Mouse (Mus musculus) induced T-regulatory cell, adult 2 months (primary cell): ENCODE data around the gene Chchd1.
"Not testable (repeated sequence)": the region's sequence is repeated elsewhere in the genome, so short reads cannot be mapped to it uniquely, and the experiment has no call there.

Source experiments
- DNase-seq: peaks from one replicate; pipeline ENCODE4 v3.0.0-alpha.2; 2012; ENCODE audit warnings: low read depth

The Chchd1 gene

DNA sequence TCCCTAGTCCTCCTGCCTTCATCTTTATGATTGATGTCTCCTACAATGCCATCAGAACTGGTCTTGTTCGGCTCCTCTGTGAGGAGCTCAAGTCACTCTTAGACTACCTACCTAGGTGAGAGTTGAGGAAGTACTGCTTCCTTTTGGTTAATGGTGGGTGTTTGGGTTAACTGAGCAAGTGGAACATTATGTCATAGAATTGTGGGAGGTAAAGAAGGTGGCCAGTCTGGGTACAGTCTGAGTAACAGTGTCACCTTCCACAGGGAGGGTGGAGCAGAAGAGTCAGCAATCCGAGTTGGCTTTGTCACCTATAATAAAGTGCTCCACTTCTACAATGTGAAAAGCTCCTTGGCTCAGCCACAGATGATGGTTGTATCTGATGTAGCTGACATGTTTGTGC, 13.8 kb upstream of the Chchd1 start:
- no peak for DNase-seq

DNA sequence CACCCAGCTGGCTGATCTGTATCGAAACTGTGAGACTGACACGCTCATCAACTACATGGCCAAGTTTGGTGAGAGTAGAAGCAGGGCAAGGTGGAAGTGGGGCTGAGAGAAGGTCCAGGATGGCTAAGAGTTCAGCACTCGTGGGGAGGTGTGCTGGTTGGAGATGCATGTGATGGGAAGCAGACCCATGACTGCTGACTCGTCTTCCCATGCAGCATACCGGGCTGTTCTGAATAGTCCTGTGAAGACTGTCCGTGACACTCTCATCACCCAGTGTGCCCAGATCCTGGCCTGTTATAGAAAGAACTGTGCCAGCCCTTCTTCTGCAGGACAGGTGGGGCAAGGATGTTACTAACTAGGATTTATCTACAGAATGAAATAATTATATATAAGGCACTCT, 11.0 kb upstream of the Chchd1 start:
- DNase-seq = no peak

DNA sequence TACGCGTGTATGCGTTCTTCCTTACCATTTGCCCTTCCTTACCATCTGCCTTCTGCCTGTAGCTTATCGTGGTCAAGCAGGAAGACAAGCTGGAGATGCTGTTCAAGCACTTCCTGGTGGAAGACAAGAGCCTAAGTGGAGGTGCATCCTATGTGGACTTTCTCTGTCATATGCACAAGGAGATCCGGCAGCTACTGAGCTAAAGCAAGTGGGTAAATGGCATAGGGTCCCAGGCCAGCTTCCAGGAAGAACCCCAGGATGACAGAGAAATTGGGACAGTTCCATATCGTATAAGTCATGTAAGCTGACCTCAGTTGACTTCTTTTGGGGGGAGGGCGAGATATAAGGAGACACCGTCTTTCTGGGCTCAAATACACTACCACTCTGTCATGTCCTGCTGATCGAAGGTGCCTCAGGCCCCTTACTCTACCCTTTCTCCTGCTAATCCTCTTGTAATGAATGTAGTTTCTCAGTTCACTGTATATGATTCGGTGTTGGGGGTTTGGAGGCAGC, 9.2 kb upstream of the Chchd1 start:
- DNase-seq = no peak

DNA sequence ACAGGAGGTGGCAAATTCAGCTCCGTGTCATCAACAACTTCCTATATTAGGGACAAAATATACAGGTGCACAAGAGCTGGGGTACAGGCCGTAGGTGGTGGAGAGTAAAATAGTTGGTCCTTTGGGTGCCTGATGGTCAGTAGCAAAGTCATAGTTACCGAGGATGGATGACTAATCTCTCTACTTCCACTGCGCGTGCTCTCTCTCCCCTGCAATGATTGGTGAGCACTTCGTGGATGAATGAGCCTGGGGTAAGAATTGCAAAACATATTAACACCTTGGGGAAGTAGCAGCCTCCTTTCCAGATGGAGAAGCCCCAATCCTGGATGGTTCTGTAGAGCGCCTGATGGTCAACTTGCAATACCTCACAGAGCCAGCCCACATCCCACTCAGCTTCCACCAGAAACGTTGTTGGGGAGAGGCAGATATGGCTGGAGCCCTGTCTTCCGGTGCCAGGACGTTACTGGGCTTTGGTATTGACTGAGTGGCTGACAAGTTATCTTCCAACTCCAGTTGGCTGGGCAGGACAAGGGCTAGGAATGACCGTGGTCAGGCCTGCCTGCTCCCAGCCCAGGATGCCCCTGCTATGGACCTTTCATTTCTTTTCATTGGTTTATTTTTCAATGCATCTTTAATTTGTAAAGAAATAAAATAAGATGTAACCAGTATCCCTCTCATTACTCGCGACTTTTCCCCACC, 8.5 kb upstream of the Chchd1 start:
- no peak for DNase-seq

DNA sequence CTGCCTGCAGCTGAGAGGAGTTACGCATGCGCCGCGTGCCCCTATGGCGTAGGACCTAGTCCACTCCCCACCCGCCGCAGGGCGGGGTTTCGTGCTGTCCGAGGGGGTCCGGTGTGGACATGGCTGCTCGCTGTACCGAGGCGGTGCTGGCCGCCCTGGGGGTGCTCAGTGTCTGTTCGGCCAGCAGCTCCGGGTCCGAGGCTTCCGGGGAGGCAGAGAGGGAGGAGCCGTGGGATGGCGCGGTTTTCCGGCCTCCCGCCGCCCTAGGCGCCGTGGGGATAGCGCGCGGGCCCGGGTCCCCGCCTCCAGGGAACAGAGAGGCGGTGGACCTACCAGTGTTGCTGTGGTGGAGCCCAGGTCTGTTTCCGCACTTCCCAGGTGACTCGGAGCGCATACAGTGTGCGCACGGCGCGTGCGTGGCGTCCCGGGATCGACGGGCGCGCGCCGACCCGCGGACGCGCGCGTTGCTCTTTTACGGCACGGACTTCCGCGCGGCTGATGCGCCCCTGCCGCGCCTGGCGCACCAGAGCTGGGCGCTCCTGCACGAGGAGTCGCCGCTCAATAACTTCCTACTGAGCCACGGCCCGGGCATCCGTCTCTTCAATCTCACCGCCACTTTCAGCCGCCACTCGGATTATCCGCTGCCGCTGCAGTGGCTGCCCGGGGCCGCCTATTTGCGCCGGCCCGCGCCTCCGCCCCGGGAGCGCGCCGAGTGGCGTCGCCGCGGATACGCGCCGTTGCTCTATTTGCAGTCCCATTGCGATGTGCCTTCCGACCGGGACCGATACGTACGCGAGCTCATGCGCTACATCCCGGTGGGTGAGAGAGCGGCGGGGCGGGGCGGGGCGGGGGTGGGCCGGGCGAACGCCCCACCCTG, 7.7 kb upstream of the Chchd1 start, which contains the start of gene Fut11:
Gene Fut11 (plus strand): TSS at position 85 of the 877 bp plus-strand sequence.
- peak; percentile 92 for DNase-seq

DNA sequence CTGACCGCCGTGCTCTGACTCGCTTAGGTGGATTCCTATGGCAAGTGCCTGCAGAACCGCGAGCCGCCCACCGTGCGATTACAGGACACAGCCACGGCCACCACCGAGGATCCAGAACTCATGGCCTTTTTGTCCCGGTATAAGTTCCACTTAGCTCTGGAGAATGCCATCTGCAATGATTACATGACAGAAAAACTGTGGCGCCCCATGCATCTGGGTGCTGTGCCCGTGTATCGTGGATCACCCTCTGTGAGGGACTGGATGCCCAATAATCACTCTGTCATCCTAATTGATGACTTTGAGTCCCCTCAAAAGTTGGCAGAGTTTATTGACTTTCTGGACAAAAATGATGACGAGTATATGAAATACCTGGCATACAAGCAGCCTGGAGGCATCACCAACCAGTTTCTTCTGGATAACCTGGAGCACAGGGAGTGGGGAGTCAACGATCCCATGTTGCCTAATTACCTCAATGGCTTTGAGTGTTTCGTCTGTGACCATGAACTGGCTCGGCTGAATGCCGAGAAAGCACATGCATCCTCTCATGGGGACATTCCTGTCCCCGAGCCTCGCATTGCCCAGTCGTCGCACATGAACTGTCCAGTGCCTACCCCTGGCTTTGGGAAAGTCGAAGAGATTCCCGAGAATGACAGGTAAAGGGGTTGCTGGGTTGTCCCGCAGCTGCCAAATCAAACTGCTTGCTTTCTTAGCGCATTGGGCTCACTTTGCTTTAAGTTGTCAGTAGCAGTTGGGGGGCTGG, 6.9 kb upstream of the Chchd1 start:
- DNase-seq = no peak

DNA sequence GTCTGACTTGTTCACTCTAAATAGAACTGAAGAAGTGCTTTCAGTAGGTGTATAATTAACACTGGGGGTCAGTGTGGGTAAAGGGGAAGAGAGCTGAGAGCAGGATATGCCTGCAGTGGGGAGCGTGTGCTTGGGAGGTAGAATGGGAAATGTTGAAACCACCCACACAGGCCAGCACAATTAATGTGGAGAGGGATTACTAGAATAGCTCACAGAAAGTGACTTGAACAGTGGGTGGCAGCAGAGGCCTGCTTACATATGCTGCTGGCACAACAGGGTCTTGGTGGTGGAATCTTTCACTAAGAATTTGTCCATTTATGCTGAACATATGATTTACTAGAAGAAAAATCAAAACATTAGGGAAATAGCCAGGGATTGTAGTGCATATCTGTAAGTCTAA, 5.8 kb upstream of the Chchd1 start:
- peak; percentile 63 for DNase-seq

DNA sequence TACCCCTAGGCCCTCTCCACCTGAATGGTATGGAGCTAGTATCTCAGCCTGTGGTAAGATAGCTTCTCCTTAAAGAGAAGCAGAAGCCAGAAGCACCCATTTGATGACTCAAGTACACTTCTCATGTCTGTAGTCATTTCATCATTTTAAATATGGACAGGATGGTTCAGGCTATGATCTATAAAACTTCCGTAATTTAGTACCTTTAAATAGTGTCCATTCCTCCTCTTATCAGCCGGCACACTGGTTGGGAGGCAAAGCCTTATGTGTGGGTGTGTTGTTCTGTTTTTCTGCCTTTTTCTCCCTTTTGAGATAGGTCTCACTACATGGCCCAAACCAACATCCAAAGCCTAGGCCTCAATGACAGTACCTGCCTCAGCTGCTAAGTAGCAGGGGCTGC, 4.3 kb upstream of the Chchd1 start:
- no peak for DNase-seq

DNA sequence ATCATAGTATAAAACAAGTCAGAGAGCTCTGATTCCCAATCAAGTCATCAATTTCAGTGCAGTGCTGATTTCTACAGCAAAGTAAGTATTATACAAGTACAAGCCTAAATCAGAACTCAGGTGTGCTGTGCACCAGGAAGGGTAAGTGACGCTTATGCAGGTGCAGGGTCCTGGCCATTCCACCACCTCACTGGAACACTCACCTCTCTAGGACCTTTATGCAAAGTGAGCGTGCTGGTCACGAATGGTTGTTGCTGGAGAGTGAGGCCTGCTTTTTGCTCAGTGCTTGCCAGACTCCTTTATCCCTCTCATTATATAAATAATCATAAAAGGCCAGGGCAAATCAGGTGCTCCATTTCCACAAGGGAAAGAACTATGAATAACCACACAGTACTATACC, 2.4 kb upstream of the Chchd1 start:
- no peak for DNase-seq

DNA sequence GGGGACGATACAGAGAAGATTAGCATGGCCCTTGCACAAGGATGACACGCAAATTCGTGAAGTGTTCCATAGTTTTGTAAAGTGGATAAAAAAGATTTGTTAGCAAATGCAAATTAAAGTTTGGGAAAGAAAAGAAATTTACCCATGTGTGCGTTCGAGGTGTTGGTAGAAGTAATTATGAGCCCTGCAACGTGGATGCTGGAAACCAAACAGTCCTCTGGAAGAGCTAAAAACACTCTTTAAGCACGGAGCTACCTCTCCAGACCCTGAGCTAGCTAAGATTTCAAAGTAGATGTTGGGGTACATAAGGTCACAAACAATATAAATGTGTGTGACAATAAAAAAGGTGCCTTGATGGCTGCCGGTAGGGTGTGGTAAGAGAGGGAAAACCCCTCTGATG, 1.3 kb upstream of the Chchd1 start:
- DNase-seq = no peak

DNA sequence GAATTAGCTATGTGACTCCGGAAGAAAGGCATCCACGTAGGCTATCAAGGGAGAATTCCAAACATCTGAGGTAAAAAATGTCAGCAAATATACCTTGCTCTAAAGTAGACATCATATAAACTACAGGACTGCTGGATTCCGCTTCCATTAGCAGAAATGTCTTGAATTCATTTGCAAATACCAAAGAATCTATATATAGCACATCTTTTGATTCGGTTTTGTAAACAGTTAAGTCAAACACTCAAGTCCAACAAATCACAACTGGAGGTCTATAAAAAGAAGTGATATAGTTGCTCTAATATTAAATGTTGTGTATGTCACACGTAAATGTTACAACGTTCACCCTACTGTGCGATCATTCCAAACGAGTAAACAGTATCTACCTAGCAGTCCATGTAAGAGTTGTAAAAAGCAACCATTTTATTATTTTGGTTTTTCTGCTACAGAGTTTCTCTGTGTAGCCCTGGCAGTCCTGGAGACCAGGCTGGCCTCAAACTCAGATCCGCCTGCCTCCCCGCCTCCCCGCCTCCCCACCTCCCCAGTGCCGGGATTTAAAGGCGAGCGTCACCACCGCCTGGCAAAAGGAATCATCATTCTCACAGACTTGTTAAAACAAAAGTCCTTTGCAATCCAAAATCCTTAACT, 588 bp upstream of the Chchd1 start:
- peak; percentile 30 for DNase-seq

DNA sequence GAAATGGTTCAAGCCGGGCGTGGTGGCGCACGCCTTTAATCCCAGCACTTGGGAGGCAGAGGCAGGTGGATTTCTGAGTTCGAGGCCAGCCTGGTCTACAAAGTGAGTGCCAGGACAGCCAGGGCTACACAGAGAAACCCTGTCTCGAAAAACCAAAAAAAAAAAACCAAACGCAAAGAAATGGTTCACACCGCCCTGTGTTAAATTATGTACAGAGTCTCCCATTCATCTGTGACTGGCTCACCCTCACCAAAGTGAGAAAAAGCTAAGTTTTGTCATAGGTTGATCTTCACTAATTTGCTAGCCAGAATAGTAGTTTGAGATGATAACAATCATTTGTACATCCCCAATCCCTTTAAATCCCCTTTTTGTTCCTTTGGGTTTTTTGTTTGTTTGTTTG, 655 bp downstream of the Chchd1 start:
- DNase-seq = not testable (repeated sequence)

DNA sequence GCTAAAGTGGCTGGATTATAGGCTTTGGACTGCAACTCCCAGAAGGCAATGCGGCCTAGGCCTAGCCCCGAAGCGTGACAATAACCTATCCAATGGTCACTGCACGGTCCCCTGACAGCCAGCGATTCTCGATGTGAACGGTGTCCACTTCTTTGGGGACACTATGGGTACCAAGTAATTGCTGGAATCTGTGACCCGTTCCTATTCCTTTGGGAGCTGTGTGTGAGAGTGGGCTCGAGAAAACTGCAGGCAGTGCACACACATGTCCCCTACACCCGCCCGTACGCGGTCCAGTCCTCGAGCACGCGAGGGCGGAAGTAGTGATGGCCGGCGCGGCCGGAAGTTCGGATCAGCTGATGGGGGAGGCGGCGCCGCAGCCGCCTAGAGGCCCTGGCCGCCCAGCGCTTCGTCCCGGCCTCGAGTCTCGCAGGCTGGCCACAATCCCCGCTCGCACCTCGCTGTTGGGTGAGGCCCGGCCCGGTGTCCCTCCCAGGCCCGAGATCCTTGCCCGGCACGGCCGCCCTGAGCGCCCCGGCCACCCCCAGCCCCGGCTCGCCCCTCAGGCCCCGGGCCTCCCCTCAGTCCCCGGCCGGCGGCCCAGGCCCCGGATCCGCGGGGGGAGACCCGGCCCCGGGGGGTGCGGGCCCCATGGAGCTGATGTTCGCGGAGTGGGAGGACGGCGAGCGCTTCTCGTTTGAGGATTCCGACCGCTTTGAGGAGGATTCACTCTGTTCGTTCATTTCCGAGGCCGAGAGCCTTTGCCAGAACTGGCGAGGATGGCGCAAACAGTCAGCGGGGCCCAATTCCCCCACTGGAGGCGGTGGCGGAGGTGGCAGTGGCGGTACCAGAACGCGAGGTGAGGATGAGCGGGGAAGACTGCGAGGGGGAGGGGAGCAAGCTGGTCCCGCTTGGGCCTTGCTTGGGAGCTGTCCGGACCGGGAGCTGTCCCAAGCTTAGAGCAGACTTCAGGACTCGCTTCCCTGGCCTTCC, 4.7 kb downstream of the Chchd1 start, which contains the start of gene Zswim8:
Gene Zswim8 (plus strand): TSS at position 352 of the 990 bp plus-strand sequence.
- DNase-seq = peak; percentile 88

DNA sequence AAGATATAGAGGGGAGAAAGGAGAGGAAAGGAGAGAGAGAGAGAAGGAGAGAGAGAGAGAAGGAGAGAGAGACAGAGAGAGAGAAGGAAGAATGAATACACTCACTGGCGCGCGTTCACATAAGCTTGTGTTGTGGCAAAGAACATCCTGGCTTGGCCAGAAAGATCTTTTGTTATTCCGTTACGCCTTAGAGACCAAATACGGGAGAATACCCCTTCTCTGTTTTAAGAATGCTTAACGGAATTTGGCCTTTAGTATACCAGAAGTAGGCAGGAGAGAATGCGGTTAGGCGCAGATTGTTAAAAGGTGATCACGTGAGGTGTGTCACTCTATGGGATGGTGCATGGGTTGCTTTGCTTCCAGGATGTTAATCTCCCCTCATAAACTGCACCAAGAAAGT, 5.4 kb downstream of the Chchd1 start:
- peak; percentile 68 for DNase-seq

DNA sequence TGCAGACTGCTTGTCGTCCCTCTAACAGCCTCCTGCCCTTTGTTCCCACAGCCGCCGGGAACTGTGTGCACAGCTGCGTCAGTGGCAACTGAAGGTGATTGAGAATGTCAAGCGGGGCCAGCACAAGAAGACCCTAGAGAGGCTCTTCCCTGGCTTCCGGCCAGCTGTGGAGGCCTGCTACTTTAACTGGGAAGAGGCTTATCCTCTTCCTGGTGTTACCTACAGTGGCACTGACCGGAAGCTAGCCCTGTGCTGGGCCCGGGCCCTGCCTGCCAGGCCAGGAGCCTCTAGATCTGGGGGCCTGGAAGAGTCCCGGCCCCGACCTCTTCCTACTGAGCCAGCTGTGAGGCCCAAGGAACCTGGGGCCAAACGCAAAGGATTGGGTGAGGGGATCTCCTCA, 11.0 kb downstream of the Chchd1 start:
- no peak for DNase-seq

DNA sequence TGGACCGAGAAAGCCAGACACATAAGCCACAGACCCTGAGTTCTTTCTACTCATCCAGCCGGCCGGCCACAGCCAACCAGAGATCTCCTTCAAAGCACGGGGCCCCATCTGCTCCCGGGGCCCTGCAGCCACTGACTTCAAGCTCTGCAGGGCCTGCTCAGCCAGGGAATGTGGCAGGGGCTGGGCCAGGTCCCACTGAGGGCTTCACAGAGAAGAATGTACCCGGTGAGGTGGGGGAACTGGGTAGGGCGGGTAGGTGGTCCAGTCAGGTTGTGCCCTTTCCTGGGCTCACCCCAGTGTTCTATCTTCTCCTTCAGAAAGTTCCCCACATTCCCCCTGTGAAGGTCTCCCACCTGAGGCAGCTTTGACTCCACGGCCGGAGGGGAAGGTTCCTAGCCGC, 15.6 kb downstream of the Chchd1 start:
- no peak for DNase-seq

DNA sequence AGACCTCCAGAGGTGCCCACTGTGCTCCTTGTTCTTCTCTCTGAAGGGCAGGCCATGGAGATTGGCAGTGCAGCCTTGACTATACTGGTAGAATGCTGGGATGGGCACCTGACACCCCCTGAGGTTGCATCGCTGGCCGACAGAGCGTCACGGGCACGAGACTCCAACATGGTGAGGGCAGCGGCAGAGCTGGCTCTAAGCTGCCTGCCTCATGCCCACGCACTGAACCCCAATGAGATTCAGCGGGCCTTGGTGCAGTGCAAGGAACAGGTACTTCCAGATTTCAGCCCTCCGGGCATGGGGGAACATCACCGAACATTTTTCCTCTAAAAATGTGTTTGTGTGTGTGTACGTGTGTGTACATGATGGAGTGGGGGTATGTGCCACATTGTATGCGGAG, 17.0 kb downstream of the Chchd1 start:
- no peak for DNase-seq

DNA sequence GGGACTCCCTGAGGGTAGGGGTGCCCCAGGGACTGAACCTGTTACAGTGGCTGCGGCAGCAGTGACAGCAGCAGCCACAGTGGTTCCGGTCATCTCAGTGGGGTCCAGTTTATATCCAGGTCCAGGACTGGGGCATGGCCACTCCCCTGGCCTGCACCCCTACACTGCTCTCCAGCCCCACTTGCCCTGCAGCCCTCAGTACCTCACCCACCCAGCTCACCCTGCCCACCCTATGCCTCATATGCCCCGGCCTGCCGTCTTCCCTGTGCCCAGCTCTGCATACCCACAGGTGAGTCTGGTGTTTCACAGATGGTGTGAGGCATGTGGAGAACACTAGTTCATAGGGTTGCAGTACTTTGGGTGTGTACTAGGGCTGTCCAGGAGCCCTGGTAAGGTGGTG, 18.6 kb downstream of the Chchd1 start:
- DNase-seq = no peak

DNA sequence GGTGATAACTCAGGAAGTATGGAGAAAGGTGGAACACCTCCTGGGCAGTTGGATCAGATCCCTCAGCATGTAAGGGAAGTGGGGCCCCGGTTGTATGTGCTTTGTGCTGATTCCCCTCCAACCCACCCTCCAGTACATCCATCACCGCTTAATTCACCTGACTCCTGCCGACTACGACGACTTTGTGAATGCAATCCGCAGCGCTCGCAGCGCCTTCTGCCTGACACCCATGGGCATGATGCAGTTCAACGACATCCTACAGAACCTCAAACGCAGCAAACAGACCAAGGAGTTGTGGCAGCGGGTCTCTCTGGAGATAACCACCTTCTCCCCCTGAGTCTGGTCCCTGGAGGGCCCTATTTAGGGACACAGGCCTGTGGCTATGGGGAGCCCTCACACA, 20.2 kb downstream of the Chchd1 start:
- DNase-seq = no peak

DNA sequence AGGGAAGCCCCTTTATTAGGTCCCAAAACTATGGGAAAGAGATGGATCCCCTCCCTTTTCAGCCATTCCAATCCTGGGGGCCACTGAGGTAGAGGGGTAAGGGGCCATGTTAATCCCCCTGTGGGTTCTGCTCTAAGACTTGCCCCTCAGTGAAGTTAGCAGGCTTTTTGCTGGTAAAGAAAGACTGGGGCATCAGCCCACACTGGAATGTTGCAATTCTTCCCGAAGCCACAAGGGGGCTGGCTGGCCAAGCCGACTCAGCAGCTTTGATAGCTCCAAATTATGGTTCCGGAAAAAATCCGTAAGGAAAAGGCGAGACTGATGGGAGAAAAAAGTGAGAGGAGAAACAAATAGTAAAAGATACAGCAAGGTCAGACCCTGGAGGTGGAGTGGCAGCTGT, 21.2 kb downstream of the Chchd1 start:
- peak; percentile 68 for DNase-seq
